Mouse (Mus musculus): ENCODE measurements around the gene Pou4f1. TPM values are rescaled to one million over a fixed set of nuclear protein-coding genes. Genes with fewer than 3 reads are reported as not detected.
"Not testable (repeated sequence)": the region's sequence is repeated elsewhere in the genome, so short reads cannot be mapped to it uniquely, and the experiment has no call there.

The Pou4f1 gene
- 0.04 TPM in 2 replicates for polyA plus RNA-seq (2012; rRNA removed)

DNA sequence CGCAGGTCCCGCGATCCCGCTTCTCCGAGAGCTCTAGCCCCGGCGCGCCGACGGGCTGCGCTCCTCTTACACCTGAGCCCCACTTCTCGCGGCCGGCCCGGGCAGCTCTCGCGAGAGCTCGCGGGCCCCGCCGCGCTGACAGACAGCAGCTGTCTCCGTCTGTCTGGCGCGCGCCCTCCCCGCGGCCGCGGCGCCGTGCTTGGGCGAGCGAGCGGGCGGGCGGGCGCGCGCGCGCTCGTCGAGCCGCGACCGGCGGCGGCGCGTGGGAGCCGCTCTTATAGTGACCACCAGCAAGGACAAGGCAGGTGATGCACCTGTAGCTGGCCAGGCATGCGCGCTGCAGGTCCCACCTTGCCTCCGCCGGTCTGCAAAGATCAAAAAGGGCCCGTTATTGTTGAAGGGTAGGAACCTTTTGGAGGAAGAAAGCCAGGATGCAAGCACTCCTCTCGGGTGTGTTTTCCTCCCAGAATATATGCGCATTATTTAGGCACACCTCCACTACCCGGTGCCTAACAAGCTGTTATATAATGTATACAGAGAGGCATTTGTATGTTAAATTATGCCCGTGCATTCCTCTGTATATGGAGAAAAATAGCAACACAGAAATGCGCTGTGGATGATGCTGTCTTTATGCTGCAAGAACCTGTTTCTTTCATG is at the start of gene Pou4f1:
TSS of gene Pou4f1 (minus strand) at position 34 of the 657 bp plus-strand sequence.
- TF ChIP-seq POLR2A (IDR thresholded peaks at IDR 0.05; ENCODE audit: extremely low read depth, insufficient read depth, low read length) (no peak), CTCF (IDR thresholded peaks at IDR 0.05; ENCODE audit: extremely low read depth, insufficient read depth, low read length) (no peak)
- no peak within 1 kb of the TSS for H3K4me3 ChIP-seq (ENCODE audit: insufficient read depth, low read length)
- no peaks in the 10 kb centered on the region for H3K4me1 ChIP-seq (ENCODE audit: control insufficient read depth, insufficient read depth, low read length)
- no peak within 1 kb of the TSS for H3K27ac ChIP-seq (ENCODE audit: insufficient read depth, low read length)

DNA sequence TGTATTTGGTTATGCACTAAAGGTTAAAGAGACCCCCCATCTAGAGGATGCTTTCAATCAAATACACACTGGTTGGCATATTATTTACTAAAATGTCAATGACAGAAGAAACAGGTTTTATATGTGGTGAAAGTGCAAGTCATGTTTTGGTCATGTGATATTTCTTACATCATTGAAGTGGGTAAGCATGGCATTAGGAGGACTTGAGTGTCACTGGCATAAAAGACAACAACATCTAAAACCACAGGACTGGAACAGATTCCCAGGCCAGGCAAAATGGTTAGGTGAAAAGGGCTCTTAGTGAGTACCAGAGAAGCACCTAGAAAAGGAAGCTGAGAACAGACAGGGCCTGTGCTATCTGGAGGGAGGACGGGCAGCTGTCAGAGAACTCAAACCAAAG is 43.9 kb upstream of the Pou4f1 start:
- TF ChIP-seq CTCF (IDR thresholded peaks at IDR 0.05; ENCODE audit: extremely low read depth, insufficient read depth, low read length), result no peak
- no peak for TF ChIP-seq POLR2A (IDR thresholded peaks at IDR 0.05; ENCODE audit: extremely low read depth, insufficient read depth, low read length)
- no peaks in the 10 kb centered on the region for H3K4me1 ChIP-seq (ENCODE audit: control insufficient read depth, insufficient read depth, low read length)
- H3K27ac ChIP-seq (ENCODE audit: insufficient read depth, low read length), result no peak overlapping the region
- H3K4me3 ChIP-seq (ENCODE audit: insufficient read depth, low read length), result no peak overlapping the region

DNA sequence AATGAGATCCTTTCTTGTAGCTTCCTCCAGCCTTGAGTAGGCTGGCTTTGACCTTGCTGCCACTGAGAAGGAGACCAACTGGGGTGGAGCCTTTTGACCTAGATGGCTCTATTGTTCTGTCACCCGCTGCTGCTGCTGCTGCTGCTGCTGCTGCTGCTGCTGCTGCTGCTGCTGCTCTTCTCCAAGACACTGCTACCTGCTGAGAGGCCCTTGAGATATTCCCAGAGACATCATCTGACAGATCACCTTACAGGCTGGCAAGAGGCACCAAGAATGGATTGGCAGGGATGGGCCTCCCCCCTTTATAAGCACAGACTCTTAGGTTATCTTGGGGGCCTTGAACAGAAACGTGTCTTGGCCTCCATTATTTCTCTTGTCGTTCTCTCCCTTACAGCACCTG is 35.0 kb upstream of the Pou4f1 start:
- H3K4me3 ChIP-seq (ENCODE audit: insufficient read depth, low read length); H3K4me1 ChIP-seq (ENCODE audit: control insufficient read depth, insufficient read depth, low read length); H3K27ac ChIP-seq (ENCODE audit: insufficient read depth, low read length): not testable (repeated sequence)

DNA sequence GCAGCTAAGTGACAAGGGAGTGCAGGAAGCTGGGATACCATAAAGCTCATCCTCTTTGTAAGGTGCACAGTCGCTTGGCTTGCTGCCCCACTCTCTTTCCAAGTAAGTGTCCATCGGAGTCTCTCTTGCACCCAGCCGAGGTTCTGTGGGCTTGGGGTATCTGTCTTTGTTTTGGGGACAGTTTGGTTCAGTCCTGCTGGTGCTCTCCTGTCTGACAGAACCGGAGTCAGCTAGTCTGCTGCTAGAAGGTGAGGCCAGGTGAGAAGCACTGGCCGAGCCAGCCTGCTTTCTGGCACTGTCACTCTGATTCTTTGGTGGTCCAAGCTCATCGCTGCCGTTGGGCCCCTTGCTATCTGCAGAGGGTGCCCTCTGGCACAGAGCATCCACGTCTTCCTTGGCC is 12.0 kb upstream of the Pou4f1 start:
- Histone ChIP-seq H3K4me3 (ENCODE audit: insufficient read depth, low read length) (no peak overlapping the region), H3K4me1 (ENCODE audit: control insufficient read depth, insufficient read depth, low read length) (no peaks in the 10 kb centered on the region)
- TF ChIP-seq POLR2A (IDR thresholded peaks at IDR 0.05; ENCODE audit: extremely low read depth, insufficient read depth, low read length) (no peak), CTCF (IDR thresholded peaks at IDR 0.05; ENCODE audit: extremely low read depth, insufficient read depth, low read length) (no peak)

DNA sequence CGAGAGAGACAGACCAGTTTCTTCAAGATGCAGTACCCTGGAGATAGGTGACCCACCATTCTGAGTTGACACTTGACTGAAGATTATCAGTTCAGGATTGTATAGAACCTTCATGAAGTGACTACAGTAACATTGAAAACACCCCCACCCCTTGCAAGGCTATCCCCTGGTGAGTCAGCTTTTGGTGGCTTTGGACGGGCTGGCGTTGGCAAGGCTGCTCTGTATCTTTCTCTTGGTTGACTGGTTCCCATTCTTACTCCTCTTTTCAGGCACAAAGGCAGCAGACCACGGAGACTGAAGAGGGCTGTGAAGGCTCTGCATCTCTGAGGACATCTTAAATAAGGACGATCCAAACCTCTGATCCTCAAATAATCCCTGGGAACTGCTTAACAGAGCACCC is 10.8 kb upstream of the Pou4f1 start:
- no peak overlapping the region for H3K27ac ChIP-seq (ENCODE audit: insufficient read depth, low read length)
- no peak for TF ChIP-seq POLR2A (IDR thresholded peaks at IDR 0.05; ENCODE audit: extremely low read depth, insufficient read depth, low read length)
- H3K4me3 ChIP-seq (ENCODE audit: insufficient read depth, low read length), result no peak overlapping the region
- no peaks in the 10 kb centered on the region for H3K4me1 ChIP-seq (ENCODE audit: control insufficient read depth, insufficient read depth, low read length)

More for the DNA sequence above, 12.0 kb upstream of the Pou4f1 start:
- H3K27ac ChIP-seq (ENCODE audit: insufficient read depth, low read length), result no peak overlapping the region

DNA sequence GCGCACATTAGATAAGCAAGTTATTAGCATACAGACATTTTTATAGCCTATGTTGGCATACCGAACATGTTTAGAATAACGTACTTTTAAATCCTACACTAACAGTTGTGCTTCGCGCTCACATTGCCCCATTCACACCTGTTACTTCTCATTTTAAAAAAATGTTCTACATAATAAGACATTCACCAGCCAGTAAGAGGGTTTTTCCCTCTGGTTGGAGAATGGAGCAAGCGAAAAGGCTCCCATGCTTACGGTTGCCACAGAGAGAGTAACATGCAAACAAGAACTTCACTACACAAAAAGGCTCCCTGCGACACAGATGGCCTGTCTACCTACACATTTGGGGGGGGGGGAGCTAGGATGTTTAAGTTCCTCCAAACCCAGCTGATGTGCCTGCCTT is 9.8 kb upstream of the Pou4f1 start:
- no peak overlapping the region for H3K27ac ChIP-seq (ENCODE audit: insufficient read depth, low read length)
- TF ChIP-seq POLR2A (IDR thresholded peaks at IDR 0.05; ENCODE audit: extremely low read depth, insufficient read depth, low read length), result no peak
- TF ChIP-seq CTCF (IDR thresholded peaks at IDR 0.05; ENCODE audit: extremely low read depth, insufficient read depth, low read length), result no peak
- no peak overlapping the region for H3K4me3 ChIP-seq (ENCODE audit: insufficient read depth, low read length)
- H3K4me1 ChIP-seq (ENCODE audit: control insufficient read depth, insufficient read depth, low read length), result no peaks in the 10 kb centered on the region

DNA sequence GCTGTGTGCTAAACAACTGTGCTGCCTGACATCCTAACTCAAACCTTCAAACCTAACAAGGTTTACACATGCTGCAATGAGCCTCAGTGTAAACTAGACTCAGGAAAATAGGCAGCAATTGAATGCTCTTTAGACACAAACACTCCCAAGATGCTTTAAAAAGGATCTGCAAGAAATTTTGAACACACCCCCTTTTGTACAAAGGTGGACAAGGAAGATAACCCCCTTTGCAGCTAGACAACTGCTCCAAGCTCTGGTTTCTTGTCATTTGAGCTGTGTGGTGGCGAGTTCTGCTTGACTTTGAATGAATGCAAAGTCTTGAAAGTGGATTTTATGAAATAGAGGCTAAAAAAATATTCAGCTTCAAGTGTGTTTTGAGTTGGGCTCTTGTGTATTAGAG is 7.6 kb upstream of the Pou4f1 start:
- TF ChIP-seq POLR2A (IDR thresholded peaks at IDR 0.05; ENCODE audit: extremely low read depth, insufficient read depth, low read length), result no peak
- TF ChIP-seq CTCF (IDR thresholded peaks at IDR 0.05; ENCODE audit: extremely low read depth, insufficient read depth, low read length), result no peak
- no peaks in the 10 kb centered on the region for H3K4me1 ChIP-seq (ENCODE audit: control insufficient read depth, insufficient read depth, low read length)
- H3K4me3 ChIP-seq (ENCODE audit: insufficient read depth, low read length), result no peak overlapping the region
- H3K27ac ChIP-seq (ENCODE audit: insufficient read depth, low read length), result no peak overlapping the region

DNA sequence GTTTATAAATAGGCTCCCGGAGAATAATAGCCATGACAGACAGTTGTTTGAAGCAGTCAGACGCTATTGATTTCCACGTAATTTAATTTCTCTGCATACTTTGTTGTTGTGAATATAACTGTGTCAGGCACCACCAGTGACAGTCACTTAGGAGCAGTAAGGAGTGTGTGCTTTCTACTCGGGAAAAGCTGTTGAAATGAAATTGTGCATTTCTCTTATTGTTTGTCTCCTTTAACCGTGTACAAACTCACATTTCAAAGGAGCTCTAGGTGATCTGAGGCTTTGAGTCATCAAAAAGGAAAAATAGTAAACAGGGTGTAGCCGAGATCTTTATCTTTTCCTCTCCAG is 798 bp upstream of the Pou4f1 start:
- Histone ChIP-seq H3K4me1 (ENCODE audit: control insufficient read depth, insufficient read depth, low read length) (no peaks in the 10 kb centered on the region), H3K4me3 (ENCODE audit: insufficient read depth, low read length) (no peak overlapping the region), H3K27ac (ENCODE audit: insufficient read depth, low read length) (no peak overlapping the region)
- TF ChIP-seq POLR2A (IDR thresholded peaks at IDR 0.05; ENCODE audit: extremely low read depth, insufficient read depth, low read length) (no peak), CTCF (IDR thresholded peaks at IDR 0.05; ENCODE audit: extremely low read depth, insufficient read depth, low read length) (no peak)

DNA sequence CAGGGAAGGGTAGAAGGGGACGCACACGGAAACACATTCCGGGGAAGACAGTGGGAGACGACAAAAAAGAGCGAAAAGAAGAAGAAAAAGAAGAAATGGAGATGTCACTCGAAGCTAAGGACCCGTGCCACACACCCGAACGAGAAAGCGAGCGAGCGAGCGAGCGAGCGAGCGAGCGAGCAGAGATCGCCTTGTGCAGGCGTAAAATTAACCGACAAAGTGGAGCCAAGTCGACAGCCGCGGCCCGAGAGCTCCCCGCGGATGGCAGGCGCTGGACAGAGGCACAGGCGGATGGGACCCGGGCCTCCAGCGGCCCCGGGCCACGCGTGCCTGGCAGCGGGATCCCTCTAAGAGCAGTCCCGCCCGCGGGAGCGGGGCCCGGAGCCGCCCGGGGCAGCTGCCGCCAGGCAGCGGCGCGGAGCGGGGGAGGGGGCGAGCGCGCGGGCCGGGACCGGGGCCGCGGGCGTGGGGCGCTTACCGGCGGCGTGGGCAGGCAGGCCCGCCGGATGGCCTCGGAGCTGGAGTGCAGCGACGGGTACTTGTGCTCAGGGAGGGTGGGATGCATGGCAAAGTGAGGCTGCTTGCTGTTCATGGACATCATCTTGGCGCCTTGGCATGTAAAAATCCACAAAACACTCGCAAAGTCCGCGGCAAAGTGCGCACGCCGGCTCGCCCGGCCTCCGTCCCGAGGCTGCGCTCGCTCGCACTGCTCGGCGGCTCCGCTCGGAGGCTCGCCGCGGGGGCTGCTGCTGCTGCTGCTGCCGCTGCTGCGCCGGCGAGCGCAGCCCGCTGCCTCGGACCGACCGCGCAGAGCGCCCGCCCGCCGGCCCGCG is 450 bp downstream of the Pou4f1 start:
- no peak for TF ChIP-seq POLR2A (IDR thresholded peaks at IDR 0.05; ENCODE audit: extremely low read depth, insufficient read depth, low read length)
- TF ChIP-seq CTCF (IDR thresholded peaks at IDR 0.05; ENCODE audit: extremely low read depth, insufficient read depth, low read length), result no peak
- H3K27ac ChIP-seq (ENCODE audit: insufficient read depth, low read length), result no peak overlapping the region

DNA sequence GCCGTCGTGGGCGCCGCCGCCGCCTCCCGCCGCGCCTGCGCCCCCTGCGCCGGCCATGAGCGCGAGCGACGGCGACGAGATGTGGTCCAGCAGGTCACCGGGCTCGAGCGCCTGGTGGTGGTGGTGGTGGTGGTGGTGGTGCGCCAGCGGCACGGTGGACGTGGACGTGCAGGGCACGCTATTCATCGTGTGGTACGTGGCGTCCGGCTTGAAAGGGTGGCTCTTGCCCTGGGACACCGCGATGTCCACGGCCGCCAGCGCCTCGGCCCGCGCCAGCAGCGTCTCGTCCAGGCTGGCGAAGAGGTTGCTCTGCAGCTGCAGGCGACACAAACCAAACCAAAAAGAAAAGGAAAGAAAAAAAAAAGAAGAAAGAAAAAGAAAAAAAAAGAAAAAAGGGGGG is 1.2 kb downstream of the Pou4f1 start:
- TF ChIP-seq CTCF (IDR thresholded peaks at IDR 0.05; ENCODE audit: extremely low read depth, insufficient read depth, low read length) (no peak), POLR2A (IDR thresholded peaks at IDR 0.05; ENCODE audit: extremely low read depth, insufficient read depth, low read length) (no peak)
- Histone ChIP-seq H3K4me1 (ENCODE audit: control insufficient read depth, insufficient read depth, low read length) (no peaks in the 10 kb centered on the region), H3K27ac (ENCODE audit: insufficient read depth, low read length) (no peak overlapping the region), H3K4me3 (ENCODE audit: insufficient read depth, low read length) (no peak overlapping the region)

More for the DNA sequence above, 450 bp downstream of the Pou4f1 start:
- no peak overlapping the region for H3K4me3 ChIP-seq (ENCODE audit: insufficient read depth, low read length)
- H3K4me1 ChIP-seq (ENCODE audit: control insufficient read depth, insufficient read depth, low read length), result no peaks in the 10 kb centered on the region
